Mouse (Mus musculus) B cell, adult 2 months (primary cell): ENCODE data around the gene Pla2g2c.
A peak's percentile ranks its signal among the peaks of the same experiment; 100 is the strongest.

Source experiments
- DNase-seq, 2 experiments: peaks; one replicate each; pipeline ENCODE4 v3.0.0; 2022

The Pla2g2c gene

DNA sequence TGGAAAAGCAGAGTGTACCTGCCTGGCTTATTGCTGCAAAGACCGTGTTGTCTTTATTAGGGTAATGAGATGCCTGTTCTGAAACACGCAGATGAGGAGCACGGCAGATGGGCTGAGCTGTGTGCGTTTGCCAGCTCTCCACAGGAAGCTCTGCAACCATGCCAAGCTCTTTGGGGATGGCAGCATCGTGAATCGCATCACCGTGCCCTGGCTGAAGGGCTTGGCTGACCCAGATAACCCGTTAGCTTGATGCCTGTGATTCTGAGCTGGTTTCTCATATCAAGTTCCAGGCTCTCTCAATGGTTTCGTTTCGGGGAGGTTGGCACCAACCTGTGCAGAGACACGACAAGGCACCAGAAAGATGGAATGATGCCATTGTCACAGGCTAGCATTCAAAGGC lies 14.0 kb upstream of the Pla2g2c start:
- DNase-seq = no peak

DNA sequence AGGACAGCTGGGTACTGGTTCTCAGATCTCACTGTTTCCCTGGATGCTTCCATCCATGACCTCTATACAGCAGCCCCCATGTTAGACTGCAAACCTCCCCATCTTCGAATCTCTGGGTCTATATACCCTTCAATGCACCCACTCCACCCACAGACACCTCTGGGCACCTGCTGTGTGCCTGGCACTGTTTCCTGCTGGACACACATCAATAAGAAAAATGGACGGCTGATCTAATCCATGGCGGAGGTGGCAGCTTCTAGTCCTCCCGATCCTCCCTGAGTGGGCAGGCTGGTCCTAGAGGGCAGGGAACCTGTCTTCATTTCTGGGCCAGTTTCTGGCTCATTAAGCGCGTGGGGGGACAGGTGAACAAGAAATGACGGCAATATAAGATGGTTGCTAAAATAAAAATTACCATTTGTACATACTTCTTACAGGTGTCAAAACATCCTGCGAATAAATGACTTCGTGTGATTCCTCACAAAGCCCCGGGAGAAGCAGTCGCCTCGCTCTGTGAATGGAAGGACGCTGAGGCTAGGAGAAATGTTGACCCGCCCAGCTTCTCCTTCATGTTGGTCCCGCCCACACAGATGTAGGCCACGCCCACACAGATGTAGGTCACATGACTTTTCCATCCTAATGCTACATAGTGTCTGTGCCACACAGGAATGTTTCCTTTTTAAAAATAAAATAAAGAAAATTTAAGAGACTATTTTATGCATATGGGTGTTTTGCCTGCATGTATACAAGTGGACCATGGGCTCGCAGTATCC lies 13.4 kb upstream of the Pla2g2c start:
- DNase-seq = no peak

DNA sequence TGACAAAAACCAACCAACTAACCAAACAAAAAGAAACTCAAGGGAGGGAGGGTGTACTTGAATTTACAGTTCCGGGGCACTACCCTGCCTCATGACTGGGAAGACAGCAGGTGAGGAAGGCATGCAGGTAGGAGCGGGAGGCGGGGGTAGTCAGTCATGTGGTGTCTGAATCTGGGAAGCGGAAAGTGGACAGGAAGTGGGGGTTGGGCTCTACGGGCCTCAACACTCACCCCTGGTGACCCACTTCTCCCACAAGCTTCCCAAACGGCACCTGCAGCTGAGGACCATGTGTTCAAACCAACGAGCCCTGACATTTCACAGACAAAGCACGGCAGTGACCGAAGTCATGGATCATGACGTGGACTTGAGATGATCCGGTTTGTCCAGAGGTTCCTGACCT lies 12.5 kb upstream of the Pla2g2c start:
- DNase-seq = no peak

DNA sequence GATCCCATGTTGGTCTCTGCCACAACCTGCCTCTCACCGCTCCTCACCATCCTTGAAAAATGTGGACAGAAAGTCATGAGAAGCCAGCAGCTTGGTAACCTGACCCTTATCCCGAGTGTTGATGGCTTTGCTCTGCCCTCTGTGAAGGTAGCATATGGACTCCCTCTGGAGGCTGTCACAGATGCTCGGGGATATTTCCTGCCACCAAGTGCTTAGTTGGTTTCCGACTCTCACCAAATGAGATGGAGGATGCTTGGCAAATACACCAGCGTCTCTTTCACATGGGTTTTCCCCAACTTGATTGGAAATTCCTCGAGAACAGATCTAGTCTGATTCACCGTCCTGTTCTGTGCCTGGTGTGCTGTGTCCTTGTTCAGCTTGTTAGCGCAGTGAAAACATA lies 12.0 kb upstream of the Pla2g2c start:
- no peak for DNase-seq

DNA sequence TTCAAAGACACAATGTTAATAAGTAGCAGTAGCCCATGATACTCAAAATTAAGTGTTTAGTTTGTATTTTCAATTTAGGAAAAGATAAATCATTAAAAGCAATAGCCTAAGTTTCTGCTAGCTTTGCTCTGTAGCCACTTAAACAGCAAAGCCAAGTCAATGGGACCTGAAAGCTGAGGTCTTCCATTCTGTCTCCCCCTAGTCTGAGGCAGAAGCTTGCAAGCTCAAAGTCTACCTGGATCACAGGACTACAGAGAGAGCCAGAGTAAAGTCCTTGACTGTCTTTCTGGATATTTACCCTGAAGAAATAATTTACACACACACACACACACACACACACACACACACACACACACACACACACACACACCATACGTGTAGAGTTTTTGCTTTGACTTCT lies 10.4 kb upstream of the Pla2g2c start:
- DNase-seq = no peak

DNA sequence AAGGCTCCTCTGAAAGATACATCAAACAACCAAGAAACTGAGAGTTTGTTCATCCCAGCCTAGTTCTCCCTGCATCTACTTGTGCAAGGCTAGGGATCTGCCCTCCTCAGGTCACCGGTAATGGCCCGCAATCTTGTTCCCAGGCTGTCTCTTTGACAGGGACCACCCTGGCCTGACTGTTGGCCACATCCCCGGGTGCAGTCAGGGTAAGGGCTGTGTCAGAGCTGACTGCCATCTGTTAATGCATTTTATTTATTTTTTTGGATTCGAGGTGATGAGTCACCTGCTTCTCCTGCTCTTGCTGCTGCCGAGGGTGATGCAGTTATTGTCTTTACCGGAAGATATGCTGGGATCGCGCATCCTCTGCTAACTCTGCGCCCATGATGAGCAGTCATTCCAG lies 7.9 kb upstream of the Pla2g2c start:
- no peak for DNase-seq

DNA sequence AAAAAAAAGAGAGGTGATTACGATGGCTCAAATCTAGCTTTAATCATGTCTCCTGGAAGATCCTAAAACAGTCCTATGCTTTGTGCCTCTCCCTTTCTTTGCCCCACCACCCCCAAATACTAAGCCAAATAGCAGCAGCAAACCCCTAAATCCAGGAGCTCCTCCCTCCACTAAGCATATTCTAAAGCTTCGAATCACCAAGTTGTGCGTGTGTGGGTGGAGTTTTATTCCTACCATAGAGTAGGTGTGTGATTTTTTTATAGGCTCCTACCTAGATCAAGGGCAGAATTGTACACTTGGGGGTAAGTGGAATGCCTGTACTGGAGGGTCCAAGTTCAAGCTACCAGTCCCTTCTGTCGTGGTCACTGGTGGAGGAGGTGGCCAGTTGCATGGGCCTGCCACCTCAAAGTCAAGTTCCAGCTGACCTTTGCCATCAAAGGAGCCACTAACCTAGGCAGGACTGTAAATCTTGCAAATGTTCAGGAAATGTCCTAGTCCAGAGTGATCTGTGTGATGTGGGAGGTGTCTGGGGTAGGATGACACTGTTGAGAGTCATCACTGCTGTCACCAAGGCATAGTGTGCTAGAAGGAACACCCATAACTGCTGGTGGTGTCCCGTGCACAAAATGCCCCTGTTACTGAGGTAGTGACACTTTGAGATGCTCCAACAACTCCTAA lies 5.9 kb upstream of the Pla2g2c start:
- DNase-seq = no peak

DNA sequence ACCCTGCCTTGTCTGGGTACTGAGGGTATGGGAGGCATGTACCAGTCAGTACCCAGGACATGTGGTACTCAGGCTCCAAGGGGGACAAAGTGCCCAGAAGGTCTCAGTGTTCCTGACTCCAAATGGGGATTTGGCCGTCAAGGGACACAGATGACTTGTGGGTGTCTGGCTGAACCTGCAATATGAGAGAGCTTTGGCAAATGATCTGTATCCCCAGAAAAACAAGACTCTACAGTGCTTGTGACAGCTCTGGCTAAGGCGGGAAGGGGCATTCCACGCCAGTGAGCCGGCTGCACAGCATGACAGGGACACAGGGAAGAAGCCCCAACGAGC lies 5.4 kb upstream of the Pla2g2c start:
- DNase-seq = no peak

DNA sequence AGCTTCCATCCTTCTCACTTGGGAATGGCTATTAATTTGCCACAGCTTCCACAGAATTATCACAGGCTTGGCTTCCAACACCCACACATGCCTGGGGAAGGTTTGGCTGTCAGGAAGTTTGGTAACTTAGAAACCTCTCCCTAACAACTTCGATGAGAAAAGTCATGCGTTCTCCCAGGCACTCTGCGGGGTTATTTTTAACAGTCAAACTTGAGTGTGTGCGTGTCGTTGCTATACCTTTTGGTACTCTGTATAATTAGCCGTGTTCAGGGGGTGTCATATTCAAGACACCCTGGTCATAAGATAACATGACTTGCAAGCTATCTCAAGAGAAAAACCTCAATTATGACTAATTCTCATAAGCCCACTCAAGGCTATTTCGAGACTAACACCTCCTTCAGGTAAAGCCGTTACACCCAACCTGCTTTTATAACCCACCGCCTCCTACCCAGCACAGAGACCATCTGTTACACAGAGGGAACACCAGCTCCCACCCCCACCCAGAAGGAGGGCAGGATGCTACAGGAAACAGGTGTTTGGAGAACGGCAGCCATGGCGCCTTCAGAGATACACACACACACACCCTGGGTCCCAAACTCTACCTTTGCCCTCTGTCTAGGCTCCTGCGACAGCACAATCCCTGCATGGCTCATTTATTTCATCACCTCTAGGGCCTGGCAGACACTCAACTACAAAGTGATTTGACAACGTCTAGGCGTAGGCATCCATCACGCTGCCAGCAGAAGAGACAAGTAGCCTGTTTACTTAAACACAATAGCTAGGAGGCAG lies 905 bp upstream of the Pla2g2c start:
- DNase-seq = no peak

DNA sequence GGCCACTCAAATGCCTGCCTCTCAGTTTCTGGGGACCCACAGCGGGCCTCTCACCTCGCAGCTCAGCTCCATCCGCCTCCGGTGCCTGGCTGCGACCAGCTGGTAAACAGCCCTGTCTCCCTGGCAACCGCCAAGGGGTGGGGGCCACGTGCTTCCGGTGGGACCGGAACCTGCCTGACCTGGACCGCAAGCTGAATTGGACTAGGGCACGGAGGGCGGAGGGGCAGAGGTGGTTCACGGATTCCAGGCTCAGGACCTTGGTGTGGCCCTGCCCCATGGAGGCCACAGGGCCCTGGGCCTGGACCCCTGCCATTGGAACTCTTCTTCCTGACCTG lies 502 bp downstream of the Pla2g2c start:
- DNase-seq = peak in 1 of 2 experiments; percentile 18

DNA sequence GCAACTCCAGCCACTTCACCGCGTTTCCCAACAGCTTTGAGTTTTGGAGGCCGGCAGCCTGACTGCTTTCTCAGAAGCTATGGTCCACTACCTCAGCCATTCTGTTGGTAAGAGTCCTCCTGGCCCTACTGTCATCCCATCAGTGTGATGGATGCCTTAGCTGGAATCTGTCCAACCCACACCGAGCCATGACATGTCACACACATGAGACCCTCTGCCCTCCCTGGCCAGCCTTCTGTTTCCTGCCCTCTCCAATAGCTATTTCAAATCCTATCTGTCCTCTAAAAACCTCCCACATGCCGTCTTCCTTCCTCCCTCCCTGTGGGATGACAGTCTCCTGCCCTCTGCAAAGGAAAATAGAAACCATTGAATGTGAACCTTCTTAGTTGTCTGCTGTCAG lies 1.2 kb downstream of the Pla2g2c start:
- no peak for DNase-seq

DNA sequence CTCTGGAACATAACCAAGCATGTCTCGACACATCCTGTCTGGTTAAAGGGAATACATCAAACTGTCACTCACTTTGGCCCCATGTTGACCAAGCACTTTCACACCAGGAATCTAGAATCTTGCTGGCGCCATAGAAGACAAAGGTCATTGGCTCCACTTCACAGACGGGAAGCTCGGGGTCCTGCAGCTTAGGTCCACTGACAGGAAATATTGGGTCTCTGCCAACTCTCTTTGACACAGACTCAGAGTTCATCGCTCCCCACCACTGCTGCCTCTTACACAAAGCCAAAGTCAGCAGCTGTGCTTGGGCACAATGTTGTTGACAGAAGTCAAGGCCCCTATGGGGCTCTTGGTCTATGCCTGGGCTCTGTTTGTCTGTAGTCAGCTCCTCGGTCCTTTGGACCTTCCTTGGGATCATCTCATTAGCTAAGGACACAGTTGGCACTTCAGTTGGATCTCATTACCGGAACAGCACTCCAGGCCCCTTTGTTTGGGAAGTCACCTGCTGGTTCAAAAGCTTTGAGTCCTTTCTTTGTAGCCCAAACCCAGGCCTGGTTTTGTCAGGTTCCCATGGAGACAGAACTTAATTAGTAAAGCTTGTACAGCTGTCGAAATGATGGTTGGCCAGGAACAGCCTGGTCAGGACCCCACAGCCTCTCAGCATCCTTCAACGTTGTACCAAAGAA lies 4.6 kb downstream of the Pla2g2c start:
- no peak for DNase-seq

DNA sequence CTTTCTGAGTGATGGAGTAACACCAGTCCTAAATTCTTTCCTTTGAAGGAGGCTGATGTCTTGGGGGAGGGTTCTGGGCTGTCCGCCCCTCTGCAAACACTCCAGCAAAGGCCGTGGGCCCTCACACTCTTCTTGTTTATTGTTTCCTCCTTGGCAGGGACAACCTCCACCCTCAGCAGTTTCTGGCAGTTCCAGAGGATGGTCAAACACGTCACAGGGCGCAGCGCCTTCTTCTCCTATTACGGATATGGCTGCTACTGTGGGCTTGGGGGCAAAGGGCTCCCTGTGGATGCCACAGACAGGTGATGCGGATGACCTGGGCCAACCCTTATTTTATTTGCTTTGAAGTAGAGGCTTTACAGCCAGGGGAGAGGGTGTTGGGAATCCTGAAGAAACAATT lies 9.5 kb downstream of the Pla2g2c start:
- DNase-seq = no peak

DNA sequence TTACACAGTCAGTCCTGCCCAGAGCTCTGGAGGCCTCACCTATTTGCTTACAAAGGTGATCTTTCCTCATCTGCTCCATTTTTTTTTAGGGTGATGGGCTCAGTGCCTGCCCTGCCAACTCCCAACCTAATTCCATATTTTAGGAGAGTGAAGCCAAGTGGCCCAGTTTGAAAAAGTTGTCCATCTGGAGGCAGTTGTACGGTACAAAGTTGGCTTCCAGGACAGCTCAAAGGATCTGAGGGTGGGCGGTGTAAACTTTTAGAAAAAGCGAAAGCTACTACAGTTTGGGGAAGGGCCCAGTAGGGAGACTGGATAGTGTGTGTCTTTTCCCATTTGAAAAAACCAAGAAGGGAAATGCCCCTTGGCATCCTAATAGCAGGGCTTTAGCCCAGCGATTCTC lies 10.3 kb downstream of the Pla2g2c start:
- no peak for DNase-seq

DNA sequence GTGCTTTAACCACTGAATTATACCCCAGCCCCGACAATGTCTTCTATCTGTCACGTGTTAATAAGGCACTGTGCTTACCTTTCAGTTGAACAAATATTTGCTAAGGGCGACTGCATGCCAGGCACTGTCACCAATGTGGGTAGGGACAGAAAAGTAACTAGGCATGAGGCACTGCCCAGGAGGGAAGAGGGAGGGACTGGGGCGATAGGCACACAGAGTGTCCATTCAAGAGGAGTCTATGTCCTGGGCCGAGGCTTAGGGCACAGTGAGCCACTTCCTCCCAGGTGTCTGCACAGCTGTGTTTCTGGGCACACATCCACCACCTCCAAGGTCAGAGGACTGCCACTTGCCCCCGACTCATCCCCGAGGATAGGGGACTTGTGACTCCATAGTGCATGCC lies 12.4 kb downstream of the Pla2g2c start, which contains the start of gene Ubxn10:
Ubxn10 (minus strand) TSS at position 137 of the 400 bp plus-strand sequence.
- DNase-seq = no peak

DNA sequence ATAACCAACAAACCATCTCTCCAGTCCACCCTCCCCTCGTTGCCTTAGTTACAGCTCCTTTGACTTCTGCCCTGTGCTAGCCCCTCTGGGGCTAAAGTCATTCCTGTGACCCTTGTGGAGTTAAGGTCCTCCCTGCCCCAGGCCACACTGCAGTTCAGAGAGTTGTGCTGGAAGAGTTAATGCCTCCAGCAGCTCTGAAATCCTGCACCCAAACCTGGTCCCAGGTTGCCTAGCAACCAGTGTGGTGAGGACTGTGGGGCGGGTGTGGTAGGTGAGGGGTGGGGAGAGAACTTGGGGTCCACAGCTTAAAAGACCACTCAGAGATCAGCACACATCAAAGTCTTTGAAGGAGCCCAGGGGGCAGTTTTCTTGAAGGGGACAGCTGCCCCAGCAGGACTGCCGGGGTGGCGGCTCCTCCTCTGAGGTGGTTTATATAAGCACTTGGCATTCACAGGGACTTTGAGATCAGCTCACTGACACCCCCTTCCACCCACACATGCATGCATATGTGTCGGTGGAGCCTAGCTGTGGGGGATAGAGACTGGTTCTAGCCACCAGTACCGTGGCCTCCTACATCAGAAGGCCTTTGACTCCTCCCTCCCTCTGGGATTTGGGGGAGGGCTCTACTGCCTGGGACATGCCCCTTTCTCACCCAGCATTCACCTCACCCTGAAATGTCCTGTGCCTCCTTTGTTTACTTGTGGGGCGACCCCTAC lies 14.7 kb downstream of the Pla2g2c start:
- DNase-seq = no peak

DNA sequence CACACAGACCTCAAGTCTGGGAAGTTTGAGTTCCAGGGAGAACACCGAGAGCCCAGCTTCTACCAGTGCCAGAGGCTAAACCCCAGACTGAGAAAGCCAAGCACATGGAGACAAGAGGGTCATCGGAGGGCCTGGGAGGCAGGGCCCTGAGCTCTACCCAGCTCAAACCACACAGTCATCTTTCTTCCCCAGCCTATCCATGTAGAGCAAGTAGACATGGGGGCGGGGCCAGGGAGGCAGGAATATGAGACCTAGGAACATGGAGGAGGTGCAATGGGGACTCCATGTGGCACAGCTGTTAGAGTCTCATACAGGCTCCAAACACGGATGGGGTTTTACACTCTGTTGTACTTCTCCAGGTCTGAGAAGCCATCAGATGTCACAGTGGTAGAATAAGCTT lies 21.3 kb downstream of the Pla2g2c start:
- no peak for DNase-seq

DNA sequence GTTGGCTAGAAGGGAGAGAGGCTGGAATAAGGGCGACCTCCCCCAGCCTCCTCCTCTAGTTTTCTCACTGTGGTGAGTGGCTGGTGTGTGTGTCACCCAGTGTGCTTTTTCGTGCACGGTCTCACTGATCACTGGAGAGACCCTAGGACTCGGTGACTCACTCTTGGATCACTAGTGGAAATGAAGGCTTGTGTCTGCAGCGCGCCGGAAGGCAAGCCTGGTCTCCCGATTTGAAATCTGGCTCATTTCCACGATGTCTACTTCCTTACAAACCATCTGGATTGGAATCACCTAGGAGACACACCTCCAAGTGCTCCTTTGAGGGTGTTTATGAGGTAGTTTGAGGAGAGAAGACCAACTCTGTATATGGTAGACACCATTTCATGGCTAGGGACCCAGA lies 22.3 kb downstream of the Pla2g2c start:
- DNase-seq = no peak

DNA sequence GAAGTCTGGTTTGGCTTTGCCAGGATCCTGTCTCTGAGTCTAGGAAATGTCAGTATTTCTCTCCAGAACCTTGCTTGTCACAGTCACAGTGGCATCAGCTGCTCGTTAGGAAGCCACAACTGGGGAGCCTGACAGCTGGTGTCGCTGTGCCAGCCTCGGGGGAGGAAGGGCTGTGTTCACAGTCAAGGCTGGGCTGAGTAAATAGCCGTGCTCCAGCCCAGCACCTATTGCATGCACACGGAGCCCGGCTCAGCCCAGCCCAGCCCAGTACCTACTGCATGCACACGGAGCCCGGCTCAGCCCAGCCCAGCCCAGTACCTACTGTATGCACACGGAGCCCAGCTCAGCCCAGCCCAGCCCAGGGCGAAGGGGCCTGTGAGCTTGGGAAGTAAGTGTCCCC lies 23.3 kb downstream of the Pla2g2c start:
- no peak for DNase-seq

DNA sequence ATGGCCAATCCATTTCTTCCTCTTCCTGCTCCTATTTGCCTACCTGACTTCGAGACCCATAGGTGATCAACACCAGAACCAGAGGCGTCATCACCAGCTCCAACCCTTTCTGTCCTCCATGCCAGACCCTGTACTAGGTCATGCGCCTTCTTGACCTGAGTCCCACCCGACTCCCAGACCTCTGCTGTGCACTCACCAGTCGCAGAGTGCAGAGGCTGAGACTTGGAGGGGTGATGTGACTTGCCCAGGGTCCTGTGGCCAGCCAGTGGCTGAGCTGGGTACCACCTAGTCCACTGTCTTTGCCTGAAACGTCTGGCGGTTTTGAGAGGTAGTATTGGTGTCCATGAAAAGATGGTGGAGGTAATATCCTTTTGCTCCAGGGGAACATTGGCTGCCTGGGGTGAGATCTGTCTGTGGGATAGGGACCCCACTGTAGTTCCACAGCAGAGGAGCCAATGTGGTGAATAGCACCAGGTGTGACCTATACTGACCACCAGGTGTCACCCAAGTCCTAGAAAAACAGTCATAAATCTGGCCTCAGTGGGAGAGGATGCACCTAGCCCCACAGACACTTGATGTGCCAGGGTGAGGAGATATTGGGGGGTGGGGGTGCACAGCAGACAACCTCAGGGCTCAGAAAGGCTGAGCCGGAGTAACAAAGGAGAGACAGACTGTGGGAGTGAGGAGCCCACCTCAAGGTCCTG lies 23.9 kb downstream of the Pla2g2c start:
- peak; percentile 12 to 21 for DNase-seq

DNA sequence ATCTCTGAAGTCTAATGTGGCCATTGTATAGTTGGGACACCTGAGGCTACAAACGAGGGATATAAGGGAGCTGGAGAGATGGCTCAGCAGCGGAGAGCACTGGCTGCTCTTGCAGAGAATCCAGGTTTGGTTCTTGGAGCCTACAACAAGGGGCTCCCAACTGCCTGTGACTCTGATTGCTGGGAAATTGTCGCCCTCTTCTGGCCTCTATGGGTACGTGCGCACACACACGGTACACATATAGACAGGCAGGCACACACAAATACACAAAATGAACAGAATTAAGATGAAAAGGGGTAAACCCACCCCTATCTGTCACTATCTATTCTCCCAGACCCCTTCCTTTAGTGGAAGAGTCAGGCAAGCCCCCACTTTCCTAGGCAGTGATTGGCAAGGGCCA lies 28.0 kb downstream of the Pla2g2c start:
- no peak for DNase-seq

DNA sequence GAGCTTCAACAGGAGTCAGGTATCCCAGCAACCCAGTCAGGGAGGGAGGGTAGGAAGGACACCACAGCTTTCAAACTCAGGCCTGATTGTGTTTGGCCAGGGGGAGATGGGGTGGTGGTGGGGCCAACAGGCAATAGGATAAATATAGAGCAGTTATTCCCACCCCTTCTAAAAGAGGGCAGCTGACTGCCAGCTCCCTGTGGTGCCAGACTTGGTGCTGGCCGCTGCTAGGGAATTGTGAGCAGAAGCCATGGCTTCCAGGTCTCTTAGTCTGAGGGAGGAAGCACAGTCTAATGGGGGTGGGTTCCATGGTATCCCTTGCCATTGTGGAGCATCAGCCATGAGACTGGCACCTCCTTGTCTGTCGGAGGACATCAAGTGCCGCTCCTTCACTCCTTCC lies 29.0 kb downstream of the Pla2g2c start:
- no peak for DNase-seq
